Mouse (Mus musculus): ENCODE measurements around the gene Myo5a.

The Myo5a gene

DNA sequence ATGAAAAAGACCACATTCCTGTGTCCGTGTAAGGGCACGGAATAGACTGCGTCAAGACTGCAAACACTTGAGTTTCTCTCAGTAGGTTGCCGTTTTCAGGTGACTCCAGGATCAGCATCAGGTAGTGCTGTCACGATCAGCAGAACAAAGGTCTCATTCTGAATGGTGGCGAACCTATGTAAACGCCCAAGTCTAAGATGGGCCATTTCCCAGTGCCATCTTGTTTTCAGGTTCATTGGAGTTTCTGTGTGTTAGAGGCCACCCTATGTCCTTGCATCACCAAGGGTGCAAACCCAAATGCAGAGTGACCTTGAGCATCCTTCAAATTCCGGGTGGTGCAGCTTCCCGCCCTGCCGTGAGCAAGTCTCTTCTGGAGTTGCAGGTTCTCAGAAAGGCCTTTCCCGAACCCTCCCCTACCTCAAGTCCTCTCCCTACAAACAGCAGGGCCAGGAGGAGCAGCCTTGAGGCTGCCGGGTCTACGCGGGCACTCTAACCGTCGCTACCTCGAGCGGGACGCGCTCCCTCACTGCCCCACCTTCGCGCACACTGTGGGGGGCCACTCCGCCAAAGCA is at the start of gene Myo5a:
Gene Myo5a (plus strand): TSS at position 559 of the 572 bp plus-strand sequence.
- DNase-seq (ENCODE audit: low spot score), result no peak

DNA sequence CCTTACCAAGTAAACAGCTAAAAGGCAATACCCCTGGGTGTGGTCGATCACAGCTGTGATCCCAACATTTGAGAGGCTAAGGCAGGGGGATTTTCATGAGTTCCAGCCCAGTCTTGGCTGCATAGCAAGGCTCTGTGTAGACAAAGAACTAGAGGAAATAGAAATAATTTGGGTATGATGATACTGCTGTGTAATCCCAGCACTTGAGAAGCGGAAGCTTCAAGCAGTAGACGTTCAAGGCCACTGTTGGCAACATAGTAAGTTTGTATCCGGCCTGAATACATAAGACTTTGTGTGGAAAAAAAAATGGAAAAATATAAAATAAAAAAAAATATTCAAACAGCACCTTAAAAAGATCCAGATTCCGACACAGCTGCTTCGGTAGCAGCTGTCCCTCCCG is 48.3 kb upstream of the Myo5a start:
- DNase-seq (ENCODE audit: low spot score), result no peak

DNA sequence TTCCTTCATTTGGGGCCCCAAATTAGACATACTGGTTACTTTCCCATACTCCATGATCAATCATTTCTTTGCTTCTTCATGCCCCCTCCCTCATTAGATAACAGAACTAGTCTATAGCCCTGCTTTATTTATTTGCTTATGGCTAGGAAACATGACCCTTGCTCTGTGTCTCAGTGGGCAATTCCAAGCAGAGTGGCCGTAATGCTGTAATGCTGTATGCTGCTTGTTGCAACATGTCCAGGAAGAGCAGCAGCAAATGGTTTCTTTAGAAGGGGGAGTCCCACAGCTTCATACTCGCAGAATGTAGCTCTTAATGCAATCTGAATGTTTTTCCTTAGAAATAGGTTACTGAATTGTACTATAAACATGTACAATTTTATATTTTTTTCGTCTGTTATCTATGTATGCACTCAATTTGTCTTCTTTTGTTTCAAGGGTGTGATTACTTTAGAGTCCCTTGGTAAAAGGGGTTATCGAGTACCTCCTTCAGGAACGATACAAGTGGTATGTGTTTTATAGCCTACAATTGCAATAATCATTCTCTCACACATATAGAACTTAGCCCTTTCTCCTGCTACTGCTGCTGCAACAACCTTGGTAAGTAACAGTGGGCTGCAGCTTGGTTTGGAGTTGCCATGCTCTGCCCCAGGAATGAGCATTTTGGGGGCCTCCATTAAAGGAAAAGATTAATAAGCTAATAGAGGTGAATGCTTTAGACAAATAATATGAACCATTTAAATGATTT is 47.5 kb upstream of the Myo5a start:
- DNase-seq (ENCODE audit: low spot score), result no peak

DNA sequence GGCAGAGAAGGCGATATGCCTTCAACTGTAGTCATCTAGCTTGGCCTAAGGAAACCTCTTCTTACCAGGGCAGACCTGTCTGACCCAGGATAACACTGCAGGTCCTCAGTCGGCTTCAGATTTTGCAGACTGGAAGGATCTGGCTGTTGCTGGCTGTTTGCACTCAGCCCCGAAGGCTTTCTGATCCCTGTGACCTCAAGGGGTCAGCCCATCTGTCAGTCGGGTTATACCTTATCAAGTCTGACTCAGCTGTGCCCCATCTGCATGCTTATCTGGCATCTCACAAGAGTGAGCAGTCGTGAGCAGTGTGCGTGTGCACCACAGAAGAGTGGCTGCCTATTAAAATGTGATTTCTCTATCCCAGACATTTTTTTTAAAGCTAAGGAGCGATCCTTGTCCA is 46.7 kb upstream of the Myo5a start:
- DNase-seq (ENCODE audit: low spot score), result no peak

DNA sequence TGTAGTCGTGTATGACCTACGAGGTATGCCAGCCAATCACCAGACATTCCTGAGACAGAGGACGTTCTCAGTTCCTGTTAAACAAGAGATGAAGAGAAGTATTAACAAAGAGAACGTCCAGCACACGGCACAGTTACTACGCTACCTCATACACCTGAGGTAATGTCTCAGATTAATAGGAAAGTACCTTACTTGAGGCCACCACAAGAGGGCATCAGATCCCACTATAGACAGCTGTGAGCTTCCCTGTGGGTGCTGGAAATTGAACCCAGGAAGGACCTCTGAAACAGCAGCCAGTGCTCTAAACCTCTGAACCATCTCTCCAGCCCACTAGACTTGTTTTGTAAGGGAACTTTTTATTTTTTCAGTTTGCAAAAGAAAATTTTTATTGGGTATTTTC is 45.1 kb upstream of the Myo5a start:
- DNase-seq (ENCODE audit: low spot score), result no peak

DNA sequence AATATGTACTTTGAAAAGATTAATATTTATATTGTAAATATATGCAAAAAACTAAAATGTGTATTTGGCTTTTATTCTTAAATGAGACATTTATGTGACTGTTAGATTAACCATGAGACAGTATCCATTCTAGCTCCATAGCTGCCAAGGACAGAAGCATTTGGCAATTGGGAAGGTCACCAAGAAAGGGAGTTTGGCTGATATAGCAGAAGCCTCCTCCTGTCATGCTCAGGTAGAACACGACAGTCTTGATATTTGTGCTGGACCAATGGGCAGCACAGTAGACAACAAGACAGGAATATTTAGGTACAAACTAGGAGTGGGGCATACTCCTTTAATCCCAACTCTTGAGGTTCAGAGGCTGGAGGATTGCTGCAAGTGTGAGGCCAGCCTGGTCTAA is 38.4 kb upstream of the Myo5a start:
- no peak for DNase-seq (ENCODE audit: low spot score)

DNA sequence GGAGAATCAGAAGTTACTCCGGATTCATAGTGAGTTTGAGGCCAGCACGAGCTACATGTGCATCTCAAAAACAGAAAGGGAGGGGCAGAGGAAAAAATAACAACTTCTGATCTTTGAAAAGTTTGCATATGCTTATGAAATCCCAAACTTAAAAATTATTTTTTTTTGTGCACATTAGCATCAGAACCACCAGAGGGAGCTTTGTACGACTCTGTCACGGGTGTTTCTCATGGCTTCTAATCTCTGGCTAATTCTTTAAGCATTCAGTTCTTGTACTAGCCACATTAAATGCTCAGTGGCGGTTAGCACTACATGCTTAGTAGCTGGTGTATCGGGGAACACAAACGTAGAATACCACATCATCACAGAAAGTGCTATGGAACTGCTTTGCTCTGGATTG is 37.7 kb upstream of the Myo5a start:
- no peak for DNase-seq (ENCODE audit: low spot score)

DNA sequence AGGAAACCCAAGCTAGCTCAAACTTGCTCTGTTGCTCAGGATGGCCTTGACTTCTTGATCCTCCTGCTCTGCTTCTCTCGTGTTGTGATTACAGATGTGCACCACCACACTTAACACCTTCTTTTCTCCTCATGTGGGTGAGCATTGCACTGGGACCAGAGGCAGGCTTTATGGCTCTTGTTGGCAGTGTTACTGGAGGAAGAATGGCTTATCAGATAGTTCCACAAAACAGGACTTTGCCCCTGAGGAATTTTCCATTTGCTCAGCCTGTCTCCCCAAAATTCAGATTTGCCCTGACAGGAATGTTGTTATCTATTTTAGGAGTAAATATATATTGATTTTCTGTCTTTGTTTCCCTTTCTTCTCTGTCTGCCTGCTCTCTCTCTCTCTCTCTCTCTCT is 36.1 kb upstream of the Myo5a start:
- DNase-seq (ENCODE audit: low spot score), result no peak

DNA sequence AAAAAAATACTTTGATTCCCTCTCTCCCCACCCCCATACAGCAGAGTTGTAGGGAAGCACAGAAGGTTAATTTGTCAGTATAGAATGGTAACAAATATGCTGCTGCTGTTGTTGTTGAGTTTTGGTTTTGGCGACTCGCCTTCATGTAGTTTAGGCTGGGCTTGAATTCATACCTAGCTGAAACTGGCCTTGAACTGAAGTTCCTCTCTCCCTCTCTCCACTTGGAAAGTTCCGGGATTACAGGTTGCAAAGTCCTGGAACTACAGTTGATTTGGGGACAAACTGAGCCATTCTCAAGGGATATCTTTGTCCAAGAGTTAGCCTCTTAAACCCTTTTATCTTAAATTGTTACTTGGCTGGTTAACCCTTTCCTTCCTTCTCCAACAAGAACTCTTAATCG is 34.9 kb upstream of the Myo5a start:
- DNase-seq (ENCODE audit: low spot score), result no peak

DNA sequence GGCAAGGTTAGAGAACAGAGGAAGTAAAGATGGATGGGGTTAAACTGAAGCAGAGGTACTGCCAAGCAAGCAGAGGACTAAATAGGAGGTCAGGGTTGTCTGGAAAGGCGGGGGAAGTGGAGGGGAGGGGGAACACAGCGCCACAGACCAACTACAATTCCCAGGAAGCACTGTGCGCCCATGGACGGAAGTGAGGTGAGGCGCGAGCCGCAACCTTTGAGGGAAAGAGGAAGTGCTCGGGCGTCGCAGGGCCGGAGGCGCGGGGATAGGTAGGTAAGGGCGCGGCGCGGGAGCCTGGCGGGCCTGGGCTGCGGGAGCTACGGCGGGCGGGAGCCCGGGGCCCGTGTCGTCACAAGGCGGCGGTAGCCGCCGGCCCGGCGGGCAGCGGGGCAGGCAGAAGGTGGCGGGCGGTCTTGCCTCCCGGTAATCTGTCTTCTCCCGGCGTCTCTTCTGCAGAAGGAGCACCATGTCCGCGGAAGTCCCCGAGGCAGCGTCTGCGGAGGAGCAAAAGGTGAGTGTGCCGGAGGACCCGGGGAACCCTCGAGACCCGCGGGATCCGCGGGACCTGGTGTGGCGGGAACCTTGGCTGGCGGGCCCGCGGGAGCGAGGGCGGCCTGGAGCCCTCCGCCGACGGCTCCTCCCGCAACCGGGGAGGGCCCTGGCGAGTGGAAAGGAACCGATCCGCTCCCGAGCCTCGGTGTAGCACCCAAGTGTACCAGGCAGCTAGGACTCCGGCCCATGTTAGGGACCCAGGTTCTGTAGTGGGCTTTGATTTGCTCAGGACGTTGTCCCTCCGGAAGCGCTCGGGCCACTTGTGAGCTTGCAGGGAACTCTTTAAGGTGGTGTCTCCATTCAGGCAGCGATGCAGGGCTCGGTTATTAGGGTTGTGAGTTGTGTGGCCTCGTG is 33.1 kb upstream of the Myo5a start, which contains the start of gene Arpp19:
Gene Arpp19 (plus strand): TSS at position 164 of the 906 bp plus-strand sequence.
- DNase-seq (ENCODE audit: low spot score), result peak; percentile 89

DNA sequence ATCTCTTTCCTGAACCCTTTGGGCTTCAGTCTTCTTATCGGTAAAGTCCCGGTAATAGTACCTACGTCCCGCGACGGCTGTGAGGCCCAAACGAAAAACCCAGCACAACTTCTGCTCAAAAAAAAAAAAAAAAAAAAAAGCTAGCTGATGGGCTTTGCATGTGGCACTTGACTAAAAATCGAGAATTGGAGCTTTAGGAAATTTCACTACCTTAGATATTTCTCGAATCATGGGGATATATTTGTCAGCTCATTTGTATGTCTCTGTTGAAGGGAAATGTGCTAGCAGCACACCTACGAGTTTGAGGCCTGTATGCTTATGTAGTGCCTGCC is 32.5 kb upstream of the Myo5a start:
- DNase-seq (ENCODE audit: low spot score), result no peak

DNA sequence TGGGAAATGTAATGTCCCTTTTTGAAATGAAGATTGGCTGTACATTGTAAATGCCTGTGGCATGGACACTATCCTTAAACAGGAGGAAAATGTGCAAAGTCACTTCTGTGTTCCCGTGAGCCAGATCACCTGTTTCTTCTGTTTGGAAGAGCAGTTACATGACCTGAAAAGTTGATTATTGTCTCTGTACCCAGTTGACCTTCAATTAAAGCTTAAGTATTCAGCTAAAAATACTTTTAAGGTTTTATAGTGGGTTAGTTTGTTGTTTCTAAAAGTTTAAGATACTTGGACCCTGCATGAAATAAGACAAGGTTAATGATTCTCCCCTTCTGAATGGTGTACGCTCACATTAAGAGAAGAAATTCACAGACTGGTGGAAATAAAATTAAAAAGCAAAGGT is 30.2 kb upstream of the Myo5a start:
- no peak for DNase-seq (ENCODE audit: low spot score)

DNA sequence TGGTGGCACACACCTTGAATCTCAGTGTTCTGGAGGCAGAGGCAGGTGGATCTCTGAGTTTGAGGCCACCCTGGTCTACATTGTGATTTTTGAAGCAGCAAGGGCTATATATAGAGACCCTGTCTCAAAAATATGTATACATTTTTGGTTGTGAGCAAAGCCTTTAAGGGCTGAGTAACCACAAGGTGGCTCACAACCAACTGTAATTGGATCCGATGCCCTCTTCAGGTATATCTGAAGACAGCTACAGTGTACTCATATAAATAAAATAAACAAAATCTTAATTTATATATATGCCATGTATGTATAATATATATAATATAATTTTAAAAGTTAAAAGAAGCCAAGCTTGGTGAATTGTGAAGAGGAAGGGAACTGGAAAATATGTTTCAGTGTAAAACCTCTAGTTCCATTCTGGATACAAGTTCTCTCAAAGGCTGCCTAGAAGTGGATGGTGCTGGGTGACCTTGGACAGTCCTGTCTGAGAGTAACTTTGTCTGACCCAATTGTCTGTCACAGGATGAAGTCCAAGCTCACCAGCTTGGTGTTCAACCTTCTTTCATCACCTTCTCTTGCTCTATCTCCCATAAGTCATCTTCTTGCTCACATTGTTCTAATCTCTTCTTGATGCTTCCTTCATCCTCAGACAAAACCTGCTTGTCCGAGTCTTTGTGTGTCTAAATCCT is 28.8 kb upstream of the Myo5a start:
- no peak for DNase-seq (ENCODE audit: low spot score)

DNA sequence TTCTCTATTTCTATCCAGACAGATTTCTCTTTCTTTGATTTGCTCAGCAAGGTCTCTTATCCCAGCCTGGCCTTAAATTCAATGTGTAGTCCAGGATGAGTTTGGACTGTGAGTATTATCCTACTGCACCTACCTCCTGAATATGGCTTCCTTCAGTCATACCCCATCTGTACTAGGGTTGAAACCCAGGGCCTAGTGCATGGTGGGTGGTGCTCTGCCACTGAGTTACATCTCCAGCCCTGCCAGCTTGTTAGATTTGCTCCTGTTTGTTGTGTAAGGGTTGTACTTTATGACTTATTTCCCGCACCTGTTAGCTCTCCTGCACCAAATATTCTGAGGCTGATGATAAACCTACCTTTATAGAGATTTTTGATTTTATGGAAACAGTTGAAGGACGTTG is 27.6 kb upstream of the Myo5a start:
- DNase-seq (ENCODE audit: low spot score), result no peak

DNA sequence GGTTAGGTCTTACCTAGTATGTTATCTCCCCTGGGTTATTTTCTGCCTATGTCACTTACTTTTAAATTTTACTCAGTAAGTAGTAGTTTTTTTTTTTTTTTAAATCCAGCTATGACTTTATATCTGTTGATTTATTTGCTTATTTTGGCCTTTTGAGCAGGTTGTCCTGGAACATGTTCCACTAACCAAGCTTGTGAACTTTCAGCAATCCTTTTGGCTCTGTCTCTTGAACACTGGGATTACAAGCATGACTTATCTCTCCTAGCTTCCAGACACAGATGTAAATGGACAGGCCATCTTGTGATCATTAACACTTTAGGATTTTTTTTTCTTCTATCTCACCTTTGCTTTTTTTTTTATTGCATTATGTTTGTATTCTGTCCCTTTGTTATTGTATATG is 23.7 kb upstream of the Myo5a start:
- no peak for DNase-seq (ENCODE audit: low spot score)

DNA sequence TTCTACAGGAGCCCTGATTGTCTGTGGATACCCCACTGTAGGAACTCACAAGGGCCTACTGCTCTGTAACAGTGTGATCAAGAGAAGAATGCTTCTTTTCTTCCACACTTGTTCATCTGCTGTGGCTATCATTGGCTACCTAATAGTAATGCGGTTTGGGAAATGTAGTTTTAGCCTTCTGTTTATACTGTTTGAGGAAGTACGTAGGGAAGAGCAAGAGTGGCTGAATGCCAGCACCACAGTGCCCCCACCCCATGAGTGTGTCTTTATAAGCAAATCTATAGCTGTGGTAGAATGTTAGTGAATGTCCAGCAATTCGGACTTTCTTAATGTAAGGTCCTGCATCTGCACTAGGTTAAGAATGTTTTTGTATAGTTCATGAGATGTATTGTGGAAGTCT is 21.7 kb upstream of the Myo5a start:
- peak; percentile 47 for DNase-seq (ENCODE audit: low spot score)

DNA sequence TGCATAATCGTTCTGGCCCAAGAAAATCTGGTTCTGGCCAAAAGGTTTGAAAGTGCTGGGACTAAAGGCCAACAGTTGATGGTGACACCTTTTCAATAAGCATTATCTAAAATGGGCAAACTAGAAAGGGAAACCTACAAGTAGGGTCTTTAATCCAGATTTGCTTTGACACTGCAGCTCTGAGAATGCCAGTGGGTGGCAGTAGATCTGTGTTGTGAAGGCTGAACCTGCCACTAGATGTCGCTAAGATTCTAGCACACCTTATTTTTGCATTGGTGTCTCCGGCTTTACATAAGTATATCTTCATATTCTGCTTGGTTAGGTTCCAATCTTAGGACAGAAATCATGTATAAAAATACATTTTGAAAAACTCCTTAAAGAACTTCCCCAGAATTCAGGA is 20.8 kb upstream of the Myo5a start:
- peak; percentile 77 for DNase-seq (ENCODE audit: low spot score)

DNA sequence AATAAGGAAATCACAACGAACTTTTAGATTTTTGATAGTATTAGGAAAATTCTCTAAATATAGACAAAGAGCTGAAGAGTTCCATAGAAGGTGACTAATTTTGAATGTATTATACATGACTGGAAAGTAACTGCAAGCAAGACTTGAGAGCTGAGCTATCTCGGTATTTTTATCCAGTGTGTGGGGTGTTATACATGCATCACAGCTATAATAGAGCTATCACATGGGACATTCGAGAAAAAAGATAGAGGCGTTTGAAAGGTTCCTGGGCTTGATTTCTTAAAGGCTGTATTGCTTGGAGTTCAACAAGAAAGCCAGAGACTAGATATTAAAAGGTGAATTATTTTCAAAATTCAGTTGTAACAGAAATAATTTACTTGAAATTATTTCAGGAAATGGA is 19.0 kb upstream of the Myo5a start:
- no peak for DNase-seq (ENCODE audit: low spot score)

DNA sequence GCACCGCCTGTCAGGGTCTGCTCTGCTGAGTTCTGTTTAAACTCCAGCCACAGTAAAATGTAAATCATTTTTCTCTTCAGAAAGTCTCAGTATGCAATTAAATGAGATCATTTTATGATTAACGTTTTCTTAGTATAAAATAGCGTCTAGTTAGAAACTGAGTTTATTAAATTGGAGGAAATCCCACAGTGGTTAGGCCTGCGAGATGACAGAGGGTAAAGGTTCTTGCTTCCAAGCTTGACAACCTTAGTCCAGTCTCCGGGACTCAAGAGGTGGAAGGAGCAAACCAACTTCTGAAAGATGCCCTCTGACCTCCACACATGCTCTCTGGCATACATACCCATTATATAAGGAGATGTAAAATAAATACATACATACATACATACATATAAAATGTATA is 15.8 kb upstream of the Myo5a start:
- no peak for DNase-seq (ENCODE audit: low spot score)

DNA sequence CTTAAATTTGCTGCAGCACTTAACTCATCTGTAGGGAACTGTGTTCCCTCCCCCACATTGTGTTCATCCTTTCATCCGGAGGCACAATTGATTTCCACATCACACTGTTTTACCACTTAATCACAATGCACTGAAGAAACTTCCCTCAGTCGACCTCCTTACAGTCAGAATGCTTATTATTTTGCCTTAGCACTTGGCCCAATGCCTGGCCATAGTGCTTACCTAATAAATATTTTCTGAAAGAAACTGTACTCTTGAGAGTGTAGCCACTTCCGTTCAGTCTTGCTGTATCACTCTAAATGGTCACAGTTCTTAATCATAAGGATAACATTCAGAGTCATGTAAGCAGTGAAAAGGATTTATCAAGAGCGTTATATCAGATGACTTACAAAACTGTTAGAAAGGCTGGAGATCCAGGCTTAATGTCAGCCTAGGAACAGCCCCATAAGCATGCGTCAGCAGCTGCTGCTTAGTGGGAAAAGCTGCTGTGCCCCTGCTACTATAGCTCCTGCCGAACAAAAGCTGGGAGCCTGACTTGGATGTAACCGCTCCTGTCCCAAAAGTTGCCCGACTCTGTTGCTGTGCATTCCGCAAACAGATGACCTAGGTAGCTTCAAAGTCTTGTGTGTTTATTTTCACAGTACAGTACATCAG is 6.0 kb upstream of the Myo5a start:
- DNase-seq (ENCODE audit: low spot score), result no peak

DNA sequence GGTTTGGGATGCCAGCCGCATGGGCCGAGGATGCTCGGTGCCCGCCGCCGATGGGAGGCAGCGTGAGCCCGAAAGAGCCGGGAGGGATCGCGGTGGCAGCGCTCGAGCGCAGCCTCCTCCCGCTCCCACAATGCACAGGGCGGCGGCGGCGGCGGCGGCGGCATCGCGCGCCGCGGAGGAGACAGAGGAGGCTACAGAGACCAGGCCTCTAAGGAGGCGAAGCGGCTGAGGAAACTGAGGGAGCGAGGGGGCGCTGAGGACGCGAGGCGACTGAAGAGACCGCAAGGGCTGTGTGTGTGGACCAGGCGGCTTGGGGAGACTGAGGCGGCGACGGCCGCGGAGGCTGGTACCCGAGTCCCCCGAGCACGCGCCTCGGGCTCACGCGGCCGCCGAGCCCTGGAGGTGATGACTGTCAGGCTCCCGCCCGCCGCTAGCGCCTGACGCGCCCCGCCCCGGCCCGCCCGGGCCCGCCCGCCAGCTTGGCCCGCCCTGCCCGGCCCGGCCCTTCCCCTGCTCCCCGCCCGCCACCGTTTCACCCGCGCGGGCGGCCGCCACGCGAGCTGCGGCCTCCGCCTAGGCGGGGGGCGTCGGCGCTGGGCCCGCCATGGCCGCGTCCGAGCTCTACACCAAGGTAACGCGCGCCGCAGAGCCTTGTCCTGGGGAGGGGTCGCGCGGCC is 352 bp downstream of the Myo5a start:
- peak; percentile 65 for DNase-seq (ENCODE audit: low spot score)
